Mouse (Mus musculus): ENCODE data around the gene Olfr1250. TPM values are rescaled to one million over a fixed set of nuclear protein-coding genes. Genes with fewer than 3 reads are reported as not detected.
"Not testable (repeated sequence)": the region's sequence is repeated elsewhere in the genome, so short reads cannot be mapped to it uniquely, and the experiment has no call there.

Gene Olfr1250
- polyA plus RNA-seq (2015; fragmentation: Nextera tagmentation; extraction: Ambion mirVana) = not detected in 2 replicates

GRCm38 (mm10) chr2:89661367-89661766, at the start of gene Olfr1250:
Gene Olfr1250, minus strand, starts transcription at chr2:89661467.
- H3K9me3 ChIP-seq = no peaks in the 10 kb centered on the region
- no peak for ATAC-seq (ENCODE audit: insufficient read depth, low FRiP score, low read depth)
- H3K4me1 ChIP-seq = no peaks in the 10 kb centered on the region
- no peaks in the 10 kb centered on the region for H3K36me3 ChIP-seq
- H3K4me2 ChIP-seq = no peak within 1 kb of the TSS
- no peaks in the 10 kb centered on the region for H3K27me3 ChIP-seq (replicated peaks)
- H3K27ac ChIP-seq = no peak within 1 kb of the TSS
- no peak within 1 kb of the TSS for H3K4me3 ChIP-seq (replicated peaks)
- H3K9ac ChIP-seq = no peak within 1 kb of the TSS

GRCm38 (mm10) chr2:89691980-89692379, 30.7 kb upstream of the Olfr1250 start:
- ATAC-seq (ENCODE audit: insufficient read depth, low FRiP score, low read depth) = no peak
- H3K27ac ChIP-seq = no peak overlapping the region

GRCm38 (mm10) chr2:89671836-89672235, 10.6 kb upstream of the Olfr1250 start, which contains the start of gene Olfr1251:
Gene Olfr1251, minus strand, starts transcription at chr2:89671936.
- no peak for ATAC-seq (ENCODE audit: insufficient read depth, low FRiP score, low read depth)
- Histone ChIP-seq H3K27me3 (replicated peaks) (no peaks in the 10 kb centered on the region), H3K4me1 (no peaks in the 10 kb centered on the region)

More at GRCm38 (mm10) chr2:89691980-89692379, 30.7 kb upstream of the Olfr1250 start:
- no peak overlapping the region for H3K4me2 ChIP-seq
- no peaks in the 10 kb centered on the region for H3K9me3 ChIP-seq
- no peaks in the 10 kb centered on the region for H3K4me1 ChIP-seq
- no peak overlapping the region for H3K4me3 ChIP-seq (replicated peaks)
- H3K9ac ChIP-seq = no peak overlapping the region
- no peaks in the 10 kb centered on the region for H3K36me3 ChIP-seq
- no peaks in the 10 kb centered on the region for H3K27me3 ChIP-seq (replicated peaks)
- WGBS = 83% methylated on average over 6 of the region's 6 CpGs

GRCm38 (mm10) chr2:89634883-89635282, 26.4 kb downstream of the Olfr1250 start, which contains the start of gene Olfr1249:
Gene Olfr1249, minus strand, starts transcription at chr2:89634983.
- H3K36me3 ChIP-seq = no peaks in the 10 kb centered on the region
- no peak within 1 kb of the TSS for H3K4me3 ChIP-seq (replicated peaks)
- 78% methylated on average over 2 of the region's 2 CpGs for WGBS
- ATAC-seq (ENCODE audit: insufficient read depth, low FRiP score, low read depth) = no peak
- no peaks in the 10 kb centered on the region for H3K9me3 ChIP-seq
- H3K27me3 ChIP-seq (replicated peaks) = no peaks in the 10 kb centered on the region
- no peaks in the 10 kb centered on the region for H3K4me1 ChIP-seq
- no peak within 1 kb of the TSS for H3K9ac ChIP-seq
- no peak within 1 kb of the TSS for H3K4me2 ChIP-seq
- H3K27ac ChIP-seq = no peak within 1 kb of the TSS

More at GRCm38 (mm10) chr2:89671836-89672235, 10.6 kb upstream of the Olfr1250 start, which contains the start of gene Olfr1251:
- H3K4me2 ChIP-seq = no peak within 1 kb of the TSS
- H3K36me3 ChIP-seq = no peaks in the 10 kb centered on the region
- no peak within 1 kb of the TSS for H3K4me3 ChIP-seq (replicated peaks)
- H3K9me3 ChIP-seq = no peaks in the 10 kb centered on the region
- no peak within 1 kb of the TSS for H3K9ac ChIP-seq
- no peak within 1 kb of the TSS for H3K27ac ChIP-seq

- H3K9ac ChIP-seq; H3K4me3 ChIP-seq (replicated peaks); H3K27me3 ChIP-seq (replicated peaks); H3K4me2 ChIP-seq; H3K36me3 ChIP-seq; H3K27ac ChIP-seq; H3K9me3 ChIP-seq; ATAC-seq (ENCODE audit: insufficient read depth, low FRiP score, low read depth); H3K4me1 ChIP-seq: not testable (repeated sequence)
- WGBS = 95% methylated on average over 1 of the region's 1 CpGs
Measured at GRCm38 (mm10) chr2:89618145-89618544, 43.1 kb downstream of the Olfr1250 start, which contains the start of gene Olfr1248. Gene Olfr1248, minus strand, starts transcription at chr2:89618245.

- Histone ChIP-seq H3K4me1 (no peaks in the 10 kb centered on the region), H3K9ac (no peak within 1 kb of the TSS), H3K27me3 (replicated peaks) (no peaks in the 10 kb centered on the region), H3K4me3 (replicated peaks) (no peak within 1 kb of the TSS), H3K36me3 (no peaks in the 10 kb centered on the region), H3K4me2 (no peak within 1 kb of the TSS), H3K9me3 (no peaks in the 10 kb centered on the region), H3K27ac (no peak within 1 kb of the TSS)
- ATAC-seq (ENCODE audit: insufficient read depth, low FRiP score, low read depth) = no peak
- WGBS = 94% methylated on average over 2 of the region's 2 CpGs
Measured at GRCm38 (mm10) chr2:89614030-89614429, 47.2 kb downstream of the Olfr1250 start, which contains the start of gene Olfr1247. Gene Olfr1247, minus strand, starts transcription at chr2:89614130.

Other genes with a start within 250 kb of the Olfr1250 start
- not detected in 2 replicates for gene Olfr1239, start 241.1 kb downstream of the Olfr1250 start, polyA plus RNA-seq (2015; fragmentation: Nextera tagmentation; extraction: Ambion mirVana)
- gene Olfr1240, start 218.5 kb downstream of the Olfr1250 start, polyA plus RNA-seq (2015; fragmentation: Nextera tagmentation; extraction: Ambion mirVana) = not detected in 2 replicates
- not detected in 2 replicates for gene Olfr1241, start 174.3 kb downstream of the Olfr1250 start, polyA plus RNA-seq (2015; fragmentation: Nextera tagmentation; extraction: Ambion mirVana)
- gene Olfr1242, start 163.1 kb downstream of the Olfr1250 start, polyA plus RNA-seq (2015; fragmentation: Nextera tagmentation; extraction: Ambion mirVana) = not detected in 2 replicates
- gene Olfr1243, start 130.0 kb downstream of the Olfr1250 start, polyA plus RNA-seq (2015; fragmentation: Nextera tagmentation; extraction: Ambion mirVana) = not detected in 2 replicates
- gene Olfr1245, start 83.0 kb downstream of the Olfr1250 start, polyA plus RNA-seq (2015; fragmentation: Nextera tagmentation; extraction: Ambion mirVana) = not detected in 2 replicates
- gene Olfr1246, start 68.3 kb downstream of the Olfr1250 start, polyA plus RNA-seq (2015; fragmentation: Nextera tagmentation; extraction: Ambion mirVana) = not detected in 2 replicates
- gene Olfr1247, start 47.3 kb downstream of the Olfr1250 start, polyA plus RNA-seq (2015; fragmentation: Nextera tagmentation; extraction: Ambion mirVana) = 0.03 TPM in 1 of 2 replicates, not detected in the other
- gene Olfr1248, start 43.2 kb downstream of the Olfr1250 start, polyA plus RNA-seq (2015; fragmentation: Nextera tagmentation; extraction: Ambion mirVana) = not detected in 2 replicates
- gene Olfr1249, start 26.5 kb downstream of the Olfr1250 start, polyA plus RNA-seq (2015; fragmentation: Nextera tagmentation; extraction: Ambion mirVana) = not detected in 2 replicates
- gene Olfr1251, start 10.5 kb upstream of the Olfr1250 start, polyA plus RNA-seq (2015; fragmentation: Nextera tagmentation; extraction: Ambion mirVana) = not detected in 2 replicates
- not detected in 2 replicates for gene Olfr1252, start 63.5 kb upstream of the Olfr1250 start, polyA plus RNA-seq (2015; fragmentation: Nextera tagmentation; extraction: Ambion mirVana)
- gene Olfr1253, start 95.6 kb upstream of the Olfr1250 start, polyA plus RNA-seq (2015; fragmentation: Nextera tagmentation; extraction: Ambion mirVana) = not detected in 2 replicates
- not detected in 2 replicates for gene Olfr1254, start 132.2 kb upstream of the Olfr1250 start, polyA plus RNA-seq (2015; fragmentation: Nextera tagmentation; extraction: Ambion mirVana)
- not detected in 2 replicates for gene Olfr1255, start 150.6 kb upstream of the Olfr1250 start, polyA plus RNA-seq (2015; fragmentation: Nextera tagmentation; extraction: Ambion mirVana)
- not detected in 2 replicates for gene Olfr1256, start 180.1 kb upstream of the Olfr1250 start, polyA plus RNA-seq (2015; fragmentation: Nextera tagmentation; extraction: Ambion mirVana)
- gene Olfr48, start 186.7 kb upstream of the Olfr1250 start, polyA plus RNA-seq (2015; fragmentation: Nextera tagmentation; extraction: Ambion mirVana) = not detected in 2 replicates
- not detected in 2 replicates for gene Olfr1257, start 217.0 kb upstream of the Olfr1250 start, polyA plus RNA-seq (2015; fragmentation: Nextera tagmentation; extraction: Ambion mirVana)

All from stomach, embryonic 15.5 days (tissue).